Mouse (Mus musculus) erythroblast, embryonic 14.5 days (primary cell): Measurements from ENCODE around the gene Lcn12.

Experiments
- GATA1 ChIP-seq: IDR thresholded peaks from 2 replicates; pipeline ENCODE4 v1.6.1; 2012; ENCODE audit warnings: low read length, inconsistent platforms, mixed read lengths
- TAL1 ChIP-seq: IDR thresholded peaks from 3 replicates; pipeline ENCODE4 v1.6.1; 2012; ENCODE audit warnings: low read length, inconsistent platforms, mixed read lengths

GRCm38 (mm10) chr2:25457022-25457896 lies 36.5 kb downstream of the Lcn12 start:
- TF ChIP-seq GATA1 = no peak
- TF ChIP-seq TAL1 = no peak
